Mouse (Mus musculus) liver, adult 2 months (tissue): ENCODE results near the gene Cacna1i.

Source experiments
- CTCF ChIP-seq: fragments of 200-500 bp; IDR thresholded peaks from 2 replicates; pipeline ENCODE4 v1.5.1; 2011; ENCODE audit warnings: low read depth, low read length, control low read depth
- POLR2A ChIP-seq: fragments of 200-500 bp; IDR thresholded peaks from 2 replicates; pipeline ENCODE4 v1.6.1; 2011; ENCODE audit warnings: low read length, control low read depth; ENCODE audit not compliant: insufficient read depth; ENCODE audit errors: extremely low read depth

- TF ChIP-seq CTCF (no peak), POLR2A (no peak)
Observed at GRCm38 (mm10) chr15:80248135-80248534, 38.9 kb upstream of the Cacna1i start.
